8 mouse cellular contexts compared by ENCODE assay signal in the genomic region with DNA sequence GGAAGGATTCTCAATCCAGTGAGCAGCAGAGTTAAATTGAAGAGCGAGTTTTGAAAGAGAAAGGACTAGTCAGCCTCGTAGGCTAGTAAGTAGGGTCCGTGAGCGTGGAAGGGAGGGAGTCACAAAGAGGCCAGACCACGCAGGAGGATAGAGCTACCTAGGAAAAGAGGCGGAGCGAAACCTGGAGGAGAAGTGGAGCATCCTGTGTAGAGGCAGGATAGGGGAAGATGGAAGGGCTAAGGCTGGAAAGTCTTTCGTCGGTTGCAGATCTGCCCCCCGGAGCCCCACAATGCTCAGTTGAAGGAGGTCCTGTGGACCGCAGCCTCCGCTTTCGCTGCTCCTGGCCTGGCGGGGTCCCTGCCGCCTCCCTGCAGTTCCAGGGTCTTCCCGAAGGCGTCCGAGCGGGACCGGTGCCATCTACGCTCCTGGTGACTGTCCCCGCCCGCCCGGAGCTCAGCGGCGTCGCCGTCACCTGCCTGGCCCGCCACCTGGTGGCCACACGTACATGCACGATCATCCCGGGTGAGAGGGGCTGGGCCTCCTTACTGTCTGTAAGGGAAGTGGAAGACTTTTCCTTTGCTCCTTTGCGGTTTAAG. TPM values are rescaled to one million over a fixed set of nuclear protein-coding genes. Genes with fewer than 3 reads are reported as not detected.
A peak's percentile ranks its signal among the peaks of the same experiment; 100 is the strongest.
DNase-seq lines count a peak whose midpoint lies in the region; ATAC-seq and TF ChIP-seq lines count a peak whose summit lies in the region.

No protein-coding gene starts in this region.

- peak overlapping the region; percentile 66; the same call in 1 of the 2 replicates for H3K9ac ChIP-seq in heart, embryonic 12.5 days
- peak overlapping the region; percentile 64 for H3K9ac ChIP-seq in kidney, embryonic 16.5 days (replicated peaks; ENCODE audit: low read length)
- peak overlapping the region; percentile 25; the same call in 1 of the 2 replicates for H3K9ac ChIP-seq in liver, embryonic 14.5 days (replicated peaks)
- peak overlapping the region; percentile 44; the same call in 1 of the 2 replicates for H3K9ac ChIP-seq in stomach, embryonic 15.5 days

- under 1% methylated on average over 31 of the region's 33 CpGs for WGBS in heart, embryonic 12.5 days
- under 1% methylated on average over 32 of the region's 33 CpGs for WGBS in kidney, embryonic 16.5 days
- WGBS in liver, embryonic 14.5 days (ENCODE audit: insufficient replicate concordance): under 1% methylated on average over 33 of the region's 33 CpGs
- under 1% methylated on average over 33 of the region's 33 CpGs for WGBS in stomach, embryonic 15.5 days

- H3K4me1 ChIP-seq in heart, embryonic 12.5 days (replicated peaks): peaks cover 6% of the 10 kb centered on the region
- peaks cover 11% of the 10 kb centered on the region for H3K4me1 ChIP-seq in kidney, embryonic 16.5 days (ENCODE audit: insufficient read depth, low read length)
- peaks cover 5 to 8% of the 10 kb centered on the region in 2 experiments; a peak in 2 of 4 replicates for H3K4me1 ChIP-seq in liver, embryonic 14.5 days (replicated peaks; ENCODE audit: control insufficient read depth in 2 of 2, insufficient read depth in 2 of 2, low read length in 1 of 2)
- peaks cover 10% of the 10 kb centered on the region; the same call in 1 of the 2 replicates for H3K4me1 ChIP-seq in stomach, embryonic 15.5 days

- DNase-seq in CD4-positive, CD25-positive, alpha-beta regulatory T cell, adult 2 months (ENCODE audit: low read depth, low spot score): peak; percentile 94
- peak; percentile 86 for DNase-seq in brain, adult 2 months (ENCODE audit: low read depth, low spot score)
- peak; percentile 53 to 56 (median 54) for DNase-seq in liver, embryonic 14.5 days (ENCODE audit: low read depth in 3 of 3, low spot score in 3 of 3)
- DNase-seq in natural killer cell, adult 2 months (ENCODE audit: low spot score in 2 of 2): peak; percentile 79 to 83

- H3K4me2 ChIP-seq in heart, embryonic 12.5 days: peak overlapping the region; percentile 90
- H3K4me2 ChIP-seq in kidney, embryonic 16.5 days (replicated peaks; ENCODE audit: low read depth, low read length): peak overlapping the region; percentile 92
- H3K4me2 ChIP-seq in liver, embryonic 14.5 days (ENCODE audit: low read depth): peak overlapping the region; percentile 94
- H3K4me2 ChIP-seq in stomach, embryonic 15.5 days: peak overlapping the region; percentile 85

- H3K27me3 ChIP-seq in heart, embryonic 12.5 days (replicated peaks): peaks cover 32% of the 10 kb centered on the region
- 0 out of 2 replicates have a peak, but pooled peaks cover 3% of the 10 kb centered on the region for H3K27me3 ChIP-seq in kidney, embryonic 16.5 days (ENCODE audit: insufficient read depth, low read length)
- H3K27me3 ChIP-seq in liver, embryonic 14.5 days (ENCODE audit: control insufficient read depth, insufficient read depth, low read length): no peaks in the 10 kb centered on the region
- H3K27me3 ChIP-seq in stomach, embryonic 15.5 days (replicated peaks): no peaks in the 10 kb centered on the region; the same call in 1 of the 2 replicates

- H3K36me3 ChIP-seq in heart, embryonic 12.5 days: no peaks in the 10 kb centered on the region
- no peaks in the 10 kb centered on the region for H3K36me3 ChIP-seq in kidney, embryonic 16.5 days (ENCODE audit: insufficient read depth, low read length)
- no peaks in the 10 kb centered on the region for H3K36me3 ChIP-seq in liver, embryonic 14.5 days (replicated peaks; ENCODE audit: control insufficient read depth, insufficient read depth, low read depth)
- H3K36me3 ChIP-seq in stomach, embryonic 15.5 days: no peaks in the 10 kb centered on the region

- H3K27ac ChIP-seq in heart, embryonic 12.5 days (ENCODE audit: poor library complexity, severe bottlenecking): no peak overlapping the region
- 0 out of 2 replicates have a peak overlapping the region, but pooled peaks have one; percentile 63 for H3K27ac ChIP-seq in kidney, embryonic 16.5 days (ENCODE audit: low read length)
- H3K27ac ChIP-seq in liver, embryonic 14.5 days: no peak overlapping the region
- H3K27ac ChIP-seq in stomach, embryonic 15.5 days: peak overlapping the region; percentile 40; the same call in 1 of the 2 replicates

- no peaks in the 10 kb centered on the region; the same call in 1 of the 2 replicates for H3K9me3 ChIP-seq in heart, embryonic 12.5 days (replicated peaks)
- H3K9me3 ChIP-seq in kidney, embryonic 16.5 days (ENCODE audit: low read length): no peaks in the 10 kb centered on the region
- no peaks in the 10 kb centered on the region for H3K9me3 ChIP-seq in liver, embryonic 14.5 days (ENCODE audit: control insufficient read depth, low read length)
- H3K9me3 ChIP-seq in stomach, embryonic 15.5 days: no peaks in the 10 kb centered on the region

- TF ChIP-seq CTCF in liver, embryonic 14.5 days (IDR thresholded peaks at IDR 0.05; ENCODE audit: low read depth): peak; percentile 95

- TF ChIP-seq EP300 in liver, embryonic 14.5 days (IDR thresholded peaks at IDR 0.05; ENCODE audit: low read depth): no peak

- ATAC-seq in erythroblast, adult 5-6 weeks (replicated peaks; ENCODE audit: low FRiP score, poor library complexity, severe bottlenecking): peak; percentile 85
- ATAC-seq in heart, embryonic 12.5 days (ENCODE audit: insufficient number of reproducible peaks, low FRiP score): peak; percentile 67
- peak; percentile 58 for ATAC-seq in kidney, embryonic 16.5 days (ENCODE audit: low FRiP score, low TSS enrichment)
- ATAC-seq in liver, embryonic 14.5 days (ENCODE audit: insufficient read depth): peak; percentile 46
- peak; percentile 57 for ATAC-seq in stomach, embryonic 15.5 days (ENCODE audit: insufficient read depth, low FRiP score, low read depth)

- H3K4me3 ChIP-seq in heart, embryonic 12.5 days: peak overlapping the region; percentile 56
- peak overlapping the region; percentile 58 for H3K4me3 ChIP-seq in kidney, embryonic 16.5 days (ENCODE audit: low read length)
- peak overlapping the region; percentile 61 to 66 for H3K4me3 ChIP-seq in liver, embryonic 14.5 days (ENCODE audit: insufficient read depth in 1 of 2, low read depth in 2 of 2, low read length in 2 of 2)
- peak overlapping the region; percentile 47 for H3K4me3 ChIP-seq in stomach, embryonic 15.5 days (replicated peaks)

RNA-seq across cellular contexts. Expression of a gene that starts 3.2 kb away (rescaled TPM):
- 2.5 and 3.7 TPM in 2 replicates for total RNA-seq in erythroblast, adult 5-6 weeks (2015; ENCODE audit: low replicate concordance)
- total RNA-seq in erythroblast, adult 5-6 weeks (2017; ENCODE audit: low replicate concordance): 1.3 and 1.4 TPM in 2 replicates
- 2.1 and 2.4 TPM in 2 replicates for polyA plus RNA-seq in heart, embryonic 12.5 days (2016; fragmentation: Nextera tagmentation; extraction: Ambion mirVana)
- 4.6 and 5.5 TPM in 2 replicates for polyA plus RNA-seq in kidney, embryonic 16.5 days (2015; fragmentation: Nextera tagmentation; extraction: Ambion mirVana)
- 0.48 and 0.77 TPM in 2 replicates for polyA plus RNA-seq in liver, embryonic 14.5 days (2012; rRNA removed)
- polyA plus RNA-seq in liver, embryonic 14.5 days (2014; fragmentation: Nextera tagmentation; extraction: Ambion mirVana): 0.27 and 0.52 TPM in 2 replicates
- 6.0 and 7.7 TPM in 2 replicates for polyA plus RNA-seq in stomach, embryonic 15.5 days (2015; fragmentation: Nextera tagmentation; extraction: Ambion mirVana)

RNA-seq across cellular contexts. Expression of a gene that starts 22.3 kb away (rescaled TPM):
- not detected in 2 replicates for total RNA-seq in erythroblast, adult 5-6 weeks (2015; ENCODE audit: low replicate concordance)
- not detected in 2 replicates for total RNA-seq in erythroblast, adult 5-6 weeks (2017; ENCODE audit: low replicate concordance)
- polyA plus RNA-seq in heart, embryonic 12.5 days (2016; fragmentation: Nextera tagmentation; extraction: Ambion mirVana): 0.46 TPM in 1 of 2 replicates, not detected in the other
- 1.2 TPM in 1 of 2 replicates, not detected in the other for polyA plus RNA-seq in kidney, embryonic 16.5 days (2015; fragmentation: Nextera tagmentation; extraction: Ambion mirVana)
- 0.19 and 0.26 TPM in 2 replicates for polyA plus RNA-seq in liver, embryonic 14.5 days (2012; rRNA removed)
- not detected in 2 replicates for polyA plus RNA-seq in liver, embryonic 14.5 days (2014; fragmentation: Nextera tagmentation; extraction: Ambion mirVana)
- 0.96 and 1.1 TPM in 2 replicates for polyA plus RNA-seq in stomach, embryonic 15.5 days (2015; fragmentation: Nextera tagmentation; extraction: Ambion mirVana)

RNA-seq across cellular contexts. Expression of a gene that starts 22.3 kb away (rescaled TPM):
- 38.8 and 72.3 TPM in 2 replicates for total RNA-seq in erythroblast, adult 5-6 weeks (2015; ENCODE audit: low replicate concordance)
- 73.2 and 98.0 TPM in 2 replicates for total RNA-seq in erythroblast, adult 5-6 weeks (2017; ENCODE audit: low replicate concordance)
- 460 and 473 TPM in 2 replicates for polyA plus RNA-seq in heart, embryonic 12.5 days (2016; fragmentation: Nextera tagmentation; extraction: Ambion mirVana)
- 383 and 436 TPM in 2 replicates for polyA plus RNA-seq in kidney, embryonic 16.5 days (2015; fragmentation: Nextera tagmentation; extraction: Ambion mirVana)
- polyA plus RNA-seq in liver, embryonic 14.5 days (2012; rRNA removed): 79.1 and 116 TPM in 2 replicates
- polyA plus RNA-seq in liver, embryonic 14.5 days (2014; fragmentation: Nextera tagmentation; extraction: Ambion mirVana): 261 and 265 TPM in 2 replicates
- polyA plus RNA-seq in stomach, embryonic 15.5 days (2015; fragmentation: Nextera tagmentation; extraction: Ambion mirVana): 353 and 355 TPM in 2 replicates

RNA-seq across cellular contexts. Expression of a gene that starts 23.7 kb away (rescaled TPM):
- total RNA-seq in erythroblast, adult 5-6 weeks (2015; ENCODE audit: low replicate concordance): not detected in 2 replicates
- total RNA-seq in erythroblast, adult 5-6 weeks (2017; ENCODE audit: low replicate concordance): not detected in 2 replicates
- 0.10 and 0.14 TPM in 2 replicates for polyA plus RNA-seq in heart, embryonic 12.5 days (2016; fragmentation: Nextera tagmentation; extraction: Ambion mirVana)
- 0.37 and 0.59 TPM in 2 replicates for polyA plus RNA-seq in kidney, embryonic 16.5 days (2015; fragmentation: Nextera tagmentation; extraction: Ambion mirVana)
- polyA plus RNA-seq in liver, embryonic 14.5 days (2012; rRNA removed): 0.07 and 0.12 TPM in 2 replicates
- polyA plus RNA-seq in liver, embryonic 14.5 days (2014; fragmentation: Nextera tagmentation; extraction: Ambion mirVana): not detected in 2 replicates
- 0.49 and 0.55 TPM in 2 replicates for polyA plus RNA-seq in stomach, embryonic 15.5 days (2015; fragmentation: Nextera tagmentation; extraction: Ambion mirVana)

RNA-seq across cellular contexts. Expression of a gene that starts 25.6 kb away (rescaled TPM):
- not detected in 2 replicates for total RNA-seq in erythroblast, adult 5-6 weeks (2015; ENCODE audit: low replicate concordance)
- total RNA-seq in erythroblast, adult 5-6 weeks (2017; ENCODE audit: low replicate concordance): not detected in 2 replicates
- polyA plus RNA-seq in heart, embryonic 12.5 days (2016; fragmentation: Nextera tagmentation; extraction: Ambion mirVana): not detected in 2 replicates
- polyA plus RNA-seq in kidney, embryonic 16.5 days (2015; fragmentation: Nextera tagmentation; extraction: Ambion mirVana): not detected in 2 replicates
- polyA plus RNA-seq in liver, embryonic 14.5 days (2012; rRNA removed): not detected in 2 replicates
- polyA plus RNA-seq in liver, embryonic 14.5 days (2014; fragmentation: Nextera tagmentation; extraction: Ambion mirVana): not detected in 2 replicates
- polyA plus RNA-seq in stomach, embryonic 15.5 days (2015; fragmentation: Nextera tagmentation; extraction: Ambion mirVana): 0.21 TPM in 1 of 2 replicates, not detected in the other

Comparison
In these comparisons a context has a peak if more than half of its experiments do, and no peak if none do; other contexts are left out.
1. H3K27ac ChIP-seq: peak in kidney, embryonic 16.5 days (single experiment) and stomach, embryonic 15.5 days (single experiment); none in heart, embryonic 12.5 days (single experiment) and liver, embryonic 14.5 days (single experiment).
2. Peak in every context shown above with its lines, with median percentiles within 50 percentile points of each other: DNase-seq, ATAC-seq, H3K4me2 ChIP-seq, H3K4me3 ChIP-seq and H3K9ac ChIP-seq.